Mouse (Mus musculus) liver, embryonic 14.5 days (tissue): ENCODE data around the gene 1700122O11Rik. TPM values are rescaled to one million over a fixed set of nuclear protein-coding genes. Genes with fewer than 3 reads are reported as not detected.

Experiments used
- ATAC-seq: fragments of 200-750 bp; cut with Nextera tagmentation; 2 replicates; pipeline ENCODE4 v1.8.0; 2017; ENCODE audit warnings: moderate number of reproducible peaks, mild to moderate bottlenecking, moderate library complexity; ENCODE audit not compliant: insufficient read depth
- DNase-seq, 3 experiments: peaks; one replicate each; pipeline ENCODE4 v3.0.0-alpha.2; 2012 to 2013; ENCODE audit warnings: low read depth in 3 of 3, low spot score in 3 of 3
- H3K27ac ChIP-seq: fragments of 300-500 bp; sonication (generic); 2 replicates; pipeline ENCODE4 v1.5.1; 2014; ENCODE audit warnings: moderate library complexity, mild to moderate bottlenecking, control low read depth, inconsistent platforms
- H3K27me3 ChIP-seq: fragments of 300-500 bp; sonication (generic); 2 replicates; pipeline ENCODE4 v1.6.1; 2014; ENCODE audit warnings: mild to moderate bottlenecking, low read length, moderate library complexity; ENCODE audit not compliant: control insufficient read depth, insufficient read depth
- H3K36me3 ChIP-seq: fragments of 300-500 bp; sonication (generic); replicated peaks from 2 replicates; pipeline ENCODE4 v1.6.1; 2014; ENCODE audit warnings: low read depth; ENCODE audit not compliant: control insufficient read depth, insufficient read depth
- H3K4me1 ChIP-seq, 2 experiments: fragments of 200-500 bp in 1 of 2; fragments of 300-500 bp in 1 of 2; sonication (generic) in 1 of 2; replicated peaks; 2 replicates each; pipeline ENCODE4 v1.6.1; 2012 to 2014; ENCODE audit warnings: antibody characterized with exemption in 1 of 2, inconsistent platforms in 1 of 2, low read length in 1 of 2; ENCODE audit not compliant: control insufficient read depth in 2 of 2, insufficient read depth in 2 of 2
- H3K4me2 ChIP-seq: fragments of 300-500 bp; sonication (generic); 2 replicates; pipeline ENCODE4 v1.6.1; 2014; ENCODE audit warnings: low read depth, mild to moderate bottlenecking, control low read depth, moderate library complexity
- H3K4me3 ChIP-seq, 2 experiments: fragments of 200-500 bp in 1 of 2; fragments of 300-500 bp in 1 of 2; sonication (generic) in 1 of 2; 2 replicates each; pipeline ENCODE4 v1.5.1; 2012 to 2014; ENCODE audit warnings: low read depth in 2 of 2, low read length in 2 of 2, mild to moderate bottlenecking in 2 of 2, control low read depth in 1 of 2, inconsistent platforms in 1 of 2, moderate library complexity in 1 of 2; ENCODE audit not compliant: insufficient read depth in 1 of 2
- H3K9ac ChIP-seq: fragments of 300-500 bp; sonication (generic); replicated peaks from 2 replicates; pipeline ENCODE4 v1.6.1; 2014; ENCODE audit warnings: mild to moderate bottlenecking, control low read depth, moderate library complexity
- H3K9me3 ChIP-seq: fragments of 300-500 bp; sonication (generic); 2 replicates; pipeline ENCODE4 v1.6.1; 2016; ENCODE audit warnings: low read length, mixed read lengths; ENCODE audit not compliant: control insufficient read depth
- CTCF ChIP-seq: IDR thresholded peaks from 2 replicates; pipeline ENCODE4 v1.5.1; 2016; ENCODE audit warnings: antibody characterized with exemption, low read depth, control low read depth
- EP300 ChIP-seq: IDR thresholded peaks from 2 replicates; pipeline ENCODE4 v1.6.1; 2016; ENCODE audit warnings: antibody characterized with exemption, low read depth
- WGBS: fragments of 180-500 bp; shearing (Covaris S2); extraction: QIAGEN DNeasy Blood & Tissue Kit; methylation state at CpG from one replicate; pipeline ENCODE4 v1.1.7; 2014; ENCODE audit not compliant: insufficient replicate concordance; 5-methylcytosine and 5-hydroxymethylcytosine counted together
- polyA plus RNA-seq, 2 experiments: library from polyadenylated mRNA; depleted of rRNA in 1 of 2; stranded (reverse) in 1 of 2; unstranded in 1 of 2; fragments of >200 nt; fragmentation: Nextera tagmentation in 1 of 2; extraction: Ambion mirVana in 1 of 2; gene quantifications; 2 replicates each; pipeline versions ENCODE4 v1.2.1 to v1.2.3; 2012 to 2014

1700122O11Rik gene
- polyA plus RNA-seq, 2 experiments: not detected

GRCm38 (mm10) chr17:48019585-48019984, 18.5 kb downstream of the 1700122O11Rik start:
- Histone ChIP-seq H3K36me3 (no peaks in the 10 kb centered on the region), H3K27ac (no peak overlapping the region), H3K4me1 (peaks cover 0 to 6% of the 10 kb centered on the region in 2 experiments; a peak in 2 of 4 replicates), H3K9ac (no peak overlapping the region), H3K4me2 (no peak overlapping the region), H3K27me3 (no peaks in the 10 kb centered on the region), H3K9me3 (no peaks in the 10 kb centered on the region), H3K4me3 (no peak overlapping the region)
- DNase-seq (no peak), ATAC-seq (peak; percentile 83)
- 20% methylated on average over 2 of the region's 2 CpGs for WGBS
- TF ChIP-seq CTCF (no peak), EP300 (no peak)

GRCm38 (mm10) chr17:48016566-48016965, 21.5 kb downstream of the 1700122O11Rik start:
- no peaks in the 10 kb centered on the region for H3K9me3 ChIP-seq
- H3K4me1 ChIP-seq: peaks cover 0 to 2% of the 10 kb centered on the region in 2 experiments; a peak in 1 of 4 replicates
- DNase-seq (no peak), ATAC-seq (no peak)
- H3K4me3 ChIP-seq: no peak overlapping the region
- no peaks in the 10 kb centered on the region for H3K27me3 ChIP-seq
- 51% methylated on average over 5 of the region's 5 CpGs for WGBS
- no peak overlapping the region for H3K27ac ChIP-seq
- no peak overlapping the region for H3K9ac ChIP-seq
- no peaks in the 10 kb centered on the region for H3K36me3 ChIP-seq
- H3K4me2 ChIP-seq: no peak overlapping the region
- TF ChIP-seq EP300: no peak
- no peak for TF ChIP-seq CTCF

- no peak overlapping the region for H3K9ac ChIP-seq
- peaks cover 5 to 7% of the 10 kb centered on the region in 2 experiments; a peak in 2 of 4 replicates for H3K4me1 ChIP-seq
- no peak overlapping the region for H3K27ac ChIP-seq
- ATAC-seq: no peak
- no peak overlapping the region for H3K4me3 ChIP-seq
- no peaks in the 10 kb centered on the region for H3K9me3 ChIP-seq
- H3K36me3 ChIP-seq: no peaks in the 10 kb centered on the region
- TF ChIP-seq EP300 (no peak), CTCF (no peak)
- H3K4me2 ChIP-seq: no peak overlapping the region
- 57% methylated on average over 10 of the region's 10 CpGs for WGBS
- H3K27me3 ChIP-seq: no peaks in the 10 kb centered on the region
- no peak for DNase-seq
These were observed 25.5 kb downstream of the 1700122O11Rik start for GRCm38 (mm10) chr17:48012561-48012960.

GRCm38 (mm10) chr17:48011105-48011504, 27.0 kb downstream of the 1700122O11Rik start:
- H3K4me2 ChIP-seq: no peak overlapping the region
- H3K27me3 ChIP-seq: no peaks in the 10 kb centered on the region
- H3K36me3 ChIP-seq: no peaks in the 10 kb centered on the region
- no peaks in the 10 kb centered on the region for H3K9me3 ChIP-seq
- H3K9ac ChIP-seq: no peak overlapping the region
- no peak overlapping the region for H3K27ac ChIP-seq
- 85% methylated on average over 12 of the region's 12 CpGs for WGBS
- TF ChIP-seq CTCF: no peak
- no peak for TF ChIP-seq EP300
- DNase-seq: no peak
- H3K4me1 ChIP-seq: peaks cover 8 to 13% of the 10 kb centered on the region in 2 experiments; a peak in 3 of 4 replicates
- ATAC-seq: no peak
- no peak overlapping the region for H3K4me3 ChIP-seq

- H3K4me1 ChIP-seq: peaks cover 10 to 19% of the 10 kb centered on the region in 2 experiments
- H3K27me3 ChIP-seq: no peaks in the 10 kb centered on the region
- ATAC-seq: peak; percentile 39; the same call in 1 of the 2 replicates
- H3K4me2 ChIP-seq: no peak overlapping the region
- H3K9me3 ChIP-seq: no peaks in the 10 kb centered on the region
- no peaks in the 10 kb centered on the region for H3K36me3 ChIP-seq
- TF ChIP-seq CTCF: no peak
- no peak for TF ChIP-seq EP300
- no peak for DNase-seq
- no peak overlapping the region for H3K4me3 ChIP-seq
- H3K9ac ChIP-seq: no peak overlapping the region
- H3K27ac ChIP-seq: no peak overlapping the region
- 36% methylated on average over 11 of the region's 11 CpGs for WGBS
These were observed 27.8 kb downstream of the 1700122O11Rik start for GRCm38 (mm10) chr17:48010283-48010682.
